Mouse (Mus musculus) heart, embryonic 13.5 days (tissue): ENCODE measurements around the gene Dppa3. TPM values are rescaled to one million over a fixed set of nuclear protein-coding genes. Genes with fewer than 3 reads are reported as not detected.

Experiments used
- ATAC-seq: fragments of 200-750 bp; cut with Nextera tagmentation; 2 replicates; pipeline ENCODE4 v1.8.0; 2017; ENCODE audit warnings: moderate TSS enrichment; ENCODE audit not compliant: insufficient number of reproducible peaks, low FRiP score, low TSS enrichment; ENCODE audit errors: extremely low read depth
- H3K27ac ChIP-seq: fragments of 300-500 bp; sonication (generic); replicated peaks from 2 replicates; pipeline ENCODE4 v1.5.1; 2015; ENCODE audit warnings: moderate library complexity, mild to moderate bottlenecking, inconsistent platforms
- H3K27me3 ChIP-seq: fragments of 300-500 bp; sonication (generic); replicated peaks from 2 replicates; pipeline ENCODE4 v1.6.1; 2015; ENCODE audit warnings: mild to moderate bottlenecking, inconsistent platforms
- H3K36me3 ChIP-seq: fragments of 300-500 bp; sonication (generic); 2 replicates; pipeline ENCODE4 v1.6.1; 2015; ENCODE audit warnings: mild to moderate bottlenecking, inconsistent platforms
- H3K4me1 ChIP-seq: fragments of 300-500 bp; sonication (generic); 2 replicates; pipeline ENCODE4 v1.6.1; 2015; ENCODE audit warnings: inconsistent platforms
- H3K4me2 ChIP-seq: fragments of 300-500 bp; sonication (generic); 2 replicates; pipeline ENCODE4 v1.6.1; 2015; ENCODE audit warnings: inconsistent platforms, mild to moderate bottlenecking, moderate library complexity
- H3K4me3 ChIP-seq: fragments of 300-500 bp; sonication (generic); 2 replicates; pipeline ENCODE4 v1.5.1; 2015; ENCODE audit warnings: moderate library complexity, mild to moderate bottlenecking, inconsistent platforms
- H3K9ac ChIP-seq: fragments of 300-500 bp; sonication (generic); 2 replicates; pipeline ENCODE4 v1.6.1; 2015; ENCODE audit warnings: inconsistent platforms, mild to moderate bottlenecking, moderate library complexity
- H3K9me3 ChIP-seq: fragments of 300-500 bp; sonication (generic); 2 replicates; pipeline ENCODE4 v1.6.1; 2016; ENCODE audit warnings: inconsistent platforms
- WGBS: fragments of 180-500 bp; shearing (Covaris S2); methylation state at CpG from one replicate; pipeline ENCODE4 v1.1.7; 2015; ENCODE audit warnings: mixed read lengths; 5-methylcytosine and 5-hydroxymethylcytosine counted together
- polyA plus RNA-seq: library from polyadenylated mRNA; unstranded; fragments of >200 nt; fragmentation: Nextera tagmentation; extraction: Ambion mirVana; gene quantifications from 2 replicates; pipeline ENCODE4 v1.2.1, GENCODE M21; 2015

Gene Dppa3
- polyA plus RNA-seq, result not detected in 2 replicates

DNA sequence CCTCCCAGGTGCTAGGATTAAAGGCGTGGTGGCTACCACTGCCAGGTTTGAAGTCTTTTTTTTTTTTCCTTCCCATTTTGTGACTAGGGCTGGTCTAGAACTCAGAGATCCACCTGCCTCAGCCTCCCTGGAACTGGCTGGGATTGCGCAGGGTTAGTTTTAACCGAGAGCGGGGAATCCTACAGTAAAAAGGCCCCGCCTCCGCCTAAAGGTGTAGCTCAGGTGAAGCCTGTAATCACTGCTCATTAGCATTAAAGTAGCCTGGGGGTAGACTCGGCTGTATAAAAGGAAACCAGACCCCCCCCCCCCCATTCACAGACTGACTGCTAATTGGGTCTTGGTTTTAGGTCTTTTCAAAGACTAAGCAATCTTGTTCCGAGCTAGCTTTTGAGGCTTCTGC is at the start of gene Dppa3:
TSS of gene Dppa3 (plus strand) at position 301 of the 400 bp plus-strand sequence.
- H3K4me3 ChIP-seq, result peak within 1 kb of the TSS; percentile 40

DNA sequence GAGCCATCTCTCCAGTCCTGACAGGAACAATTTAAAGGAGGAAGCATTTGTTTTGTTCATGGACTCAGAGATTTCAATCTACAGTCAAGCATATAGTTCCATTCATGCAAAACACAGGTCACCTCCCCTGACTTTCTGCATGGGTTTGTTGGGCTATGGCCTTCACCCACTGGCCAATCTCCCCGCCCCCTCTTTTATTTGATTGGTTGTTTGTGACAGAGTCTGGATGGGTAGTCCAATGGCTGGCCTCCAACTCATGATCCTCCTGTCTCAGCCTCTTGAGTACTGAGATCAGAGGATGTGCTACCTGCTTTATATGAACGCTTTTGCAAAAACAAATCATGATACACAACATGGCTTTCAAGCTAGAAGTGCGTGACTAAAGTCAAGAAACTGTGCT is 49.2 kb upstream of the Dppa3 start:
- Histone ChIP-seq H3K36me3 (no peaks in the 10 kb centered on the region), H3K9me3 (no peaks in the 10 kb centered on the region), H3K4me1 (no peaks in the 10 kb centered on the region; the same call in 1 of the 2 replicates), H3K4me3 (no peak overlapping the region), H3K27me3 (no peaks in the 10 kb centered on the region), H3K9ac (no peak overlapping the region), H3K27ac (no peak overlapping the region), H3K4me2 (no peak overlapping the region)
- no peak for ATAC-seq
- WGBS, result 77% methylated on average over 3 of the region's 3 CpGs

More for the DNA sequence above, at the start of gene Dppa3:
- H3K4me2 ChIP-seq, result peak within 1 kb of the TSS; percentile 65
- ATAC-seq, result no peak
- WGBS, result 74% methylated on average over 8 of the region's 8 CpGs
- H3K36me3 ChIP-seq, result no peaks in the 10 kb centered on the region
- no peak within 1 kb of the TSS for H3K27ac ChIP-seq
- H3K9ac ChIP-seq, result no peak within 1 kb of the TSS
- H3K9me3 ChIP-seq, result no peaks in the 10 kb centered on the region
- H3K4me1 ChIP-seq, result 0 out of 2 replicates have a peak, but pooled peaks cover 6% of the 10 kb centered on the region
- H3K27me3 ChIP-seq, result peaks cover 45% of the 10 kb centered on the region

DNA sequence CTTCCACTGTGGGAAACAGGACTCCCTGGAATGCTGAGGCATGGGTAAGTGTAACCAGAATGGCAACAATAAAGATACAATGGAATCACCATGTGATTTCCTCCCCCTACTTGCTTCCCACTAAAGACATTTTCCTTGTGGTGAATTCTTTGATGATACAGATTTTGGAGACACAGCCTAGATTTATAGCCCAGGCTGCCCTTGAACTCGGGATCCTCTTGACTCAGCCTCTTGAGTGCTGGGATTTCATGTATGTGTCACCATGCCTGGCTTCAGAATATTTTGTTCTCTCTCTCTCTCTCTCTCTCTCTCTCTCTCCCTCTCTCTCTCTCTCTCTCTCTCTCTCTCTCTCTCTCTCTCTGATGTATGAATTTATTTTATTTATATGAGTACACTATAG is 47.1 kb upstream of the Dppa3 start:
- WGBS, result 44% methylated on average over 1 of the region's 1 CpGs
- no peak for ATAC-seq
- H3K4me1 ChIP-seq, result no peaks in the 10 kb centered on the region
- no peak overlapping the region for H3K4me2 ChIP-seq
- no peak overlapping the region for H3K27ac ChIP-seq
- H3K27me3 ChIP-seq, result no peaks in the 10 kb centered on the region
- no peaks in the 10 kb centered on the region for H3K36me3 ChIP-seq
- no peak overlapping the region for H3K4me3 ChIP-seq
- no peaks in the 10 kb centered on the region for H3K9me3 ChIP-seq
- H3K9ac ChIP-seq, result no peak overlapping the region

DNA sequence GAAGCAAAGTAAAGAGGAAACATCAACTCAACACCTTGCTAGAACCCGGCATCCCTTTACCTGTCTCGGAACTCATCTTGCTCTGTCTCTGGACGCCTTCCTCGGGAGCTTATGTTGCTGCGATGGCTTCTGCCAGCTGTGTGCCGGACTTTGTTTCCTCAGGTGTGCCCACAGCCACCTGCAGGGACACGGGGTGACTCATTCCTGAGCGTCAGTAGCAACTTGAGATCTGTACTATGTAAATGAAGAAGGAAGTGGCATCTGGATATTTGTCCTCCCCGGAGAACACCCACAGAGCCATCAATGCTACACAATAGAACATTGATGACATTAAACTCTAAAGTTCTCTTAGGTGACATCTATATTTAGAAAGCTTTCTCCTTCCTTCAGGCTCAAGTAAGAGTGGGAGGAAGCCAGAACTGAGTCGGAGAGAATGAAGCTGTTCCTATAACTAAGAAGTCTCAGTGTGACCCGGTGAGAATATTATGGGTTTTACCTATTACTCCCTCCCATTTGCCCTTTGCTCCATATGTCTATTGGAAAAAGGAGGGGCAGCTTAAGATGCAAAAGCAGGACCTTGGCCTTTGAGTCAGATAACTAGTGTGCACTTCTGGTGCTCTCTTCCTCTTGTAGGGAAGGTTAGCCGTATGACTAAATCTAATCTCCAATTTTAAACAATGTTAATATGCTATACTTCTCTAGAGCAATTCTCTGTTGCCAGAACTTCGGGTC is 35.0 kb upstream of the Dppa3 start:
- H3K36me3 ChIP-seq, result no peaks in the 10 kb centered on the region
- no peaks in the 10 kb centered on the region for H3K4me1 ChIP-seq
- ATAC-seq, result no peak
- no peak overlapping the region for H3K4me2 ChIP-seq
- no peak overlapping the region for H3K4me3 ChIP-seq
- 79% methylated on average over 13 of the region's 13 CpGs for WGBS
- H3K27ac ChIP-seq, result no peak overlapping the region
- no peak overlapping the region for H3K9ac ChIP-seq
- no peaks in the 10 kb centered on the region for H3K9me3 ChIP-seq
- no peaks in the 10 kb centered on the region for H3K27me3 ChIP-seq

DNA sequence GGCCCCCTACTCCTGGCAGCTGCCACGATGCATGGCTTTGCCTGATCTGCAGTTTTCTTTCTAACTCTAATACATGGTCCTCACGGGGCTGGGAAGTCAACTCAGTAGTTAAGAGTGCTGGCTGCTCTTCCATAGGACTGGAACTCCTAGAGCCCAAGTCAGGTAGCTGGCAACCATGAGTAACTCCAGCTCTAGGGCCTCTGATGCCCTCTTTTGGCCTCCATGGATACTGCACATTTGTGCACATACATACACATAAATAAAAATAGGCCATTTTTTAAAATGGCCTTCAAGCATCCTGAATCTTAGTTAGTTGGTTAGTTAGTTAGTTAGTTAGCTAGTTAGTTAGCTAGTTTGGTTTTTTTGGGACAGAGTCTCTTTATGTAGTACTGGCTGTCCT is 33.3 kb upstream of the Dppa3 start:
- no peaks in the 10 kb centered on the region for H3K9me3 ChIP-seq
- H3K27me3 ChIP-seq, result no peaks in the 10 kb centered on the region
- H3K4me3 ChIP-seq, result no peak overlapping the region
- no peaks in the 10 kb centered on the region for H3K4me1 ChIP-seq
- H3K36me3 ChIP-seq, result no peaks in the 10 kb centered on the region
- H3K4me2 ChIP-seq, result no peak overlapping the region
- H3K27ac ChIP-seq, result no peak overlapping the region
- no peak for ATAC-seq
- H3K9ac ChIP-seq, result no peak overlapping the region
- 84% methylated on average over 2 of the region's 2 CpGs for WGBS

DNA sequence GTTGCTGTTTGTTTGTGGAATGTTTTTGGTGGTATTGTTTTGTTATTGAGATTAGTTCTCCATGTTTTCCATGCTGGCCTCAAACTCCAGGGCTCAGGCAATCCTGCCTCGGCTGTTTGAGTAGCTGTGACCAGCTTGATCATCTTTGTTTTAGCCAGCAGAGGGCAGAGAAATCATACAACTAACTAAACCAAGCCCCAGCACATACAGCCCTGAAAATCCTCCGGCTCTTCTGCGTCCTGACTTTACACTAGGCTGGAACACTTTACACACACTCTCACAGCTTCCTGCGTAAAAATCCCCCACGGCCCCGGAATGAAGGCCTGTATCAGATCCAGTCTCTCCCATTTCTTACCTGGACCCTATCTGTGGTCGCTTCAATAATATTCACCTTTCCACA is 30.6 kb upstream of the Dppa3 start:
- ATAC-seq, result no peak
- no peak overlapping the region for H3K4me3 ChIP-seq
- no peak overlapping the region for H3K9ac ChIP-seq
- no peaks in the 10 kb centered on the region for H3K36me3 ChIP-seq
- H3K9me3 ChIP-seq, result no peaks in the 10 kb centered on the region
- H3K4me2 ChIP-seq, result peak overlapping the region; percentile 42
- H3K27me3 ChIP-seq, result no peaks in the 10 kb centered on the region
- whole genome bisulfite sequencing, result 22% methylated on average over 7 of the region's 7 CpGs
- H3K27ac ChIP-seq, result no peak overlapping the region
- no peaks in the 10 kb centered on the region for H3K4me1 ChIP-seq

DNA sequence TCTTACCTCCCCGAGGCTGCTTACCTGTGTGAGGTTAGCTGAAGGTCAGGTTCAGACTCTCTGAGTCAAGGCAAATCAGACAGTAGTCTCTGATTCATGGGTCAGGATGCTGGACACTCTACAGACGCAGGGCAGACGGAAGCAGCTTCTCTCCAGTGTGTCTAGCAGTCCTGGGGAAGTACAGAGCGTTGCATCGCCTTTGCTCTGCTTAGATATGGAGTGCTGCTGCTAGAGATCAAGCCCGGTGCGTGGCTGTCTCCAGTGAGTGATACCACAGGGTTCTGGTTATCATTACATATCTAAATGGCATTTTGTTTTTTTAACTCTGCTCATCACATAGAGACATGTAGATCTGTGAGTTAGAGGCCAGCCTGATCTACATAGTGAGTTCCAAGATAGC is 29.6 kb upstream of the Dppa3 start:
- ATAC-seq, result no peak
- Histone ChIP-seq H3K36me3 (no peaks in the 10 kb centered on the region), H3K9me3 (no peaks in the 10 kb centered on the region), H3K27ac (no peak overlapping the region), H3K4me3 (no peak overlapping the region), H3K27me3 (no peaks in the 10 kb centered on the region), H3K4me1 (no peaks in the 10 kb centered on the region), H3K9ac (no peak overlapping the region), H3K4me2 (no peak overlapping the region)
- WGBS, result 54% methylated on average over 7 of the region's 7 CpGs

DNA sequence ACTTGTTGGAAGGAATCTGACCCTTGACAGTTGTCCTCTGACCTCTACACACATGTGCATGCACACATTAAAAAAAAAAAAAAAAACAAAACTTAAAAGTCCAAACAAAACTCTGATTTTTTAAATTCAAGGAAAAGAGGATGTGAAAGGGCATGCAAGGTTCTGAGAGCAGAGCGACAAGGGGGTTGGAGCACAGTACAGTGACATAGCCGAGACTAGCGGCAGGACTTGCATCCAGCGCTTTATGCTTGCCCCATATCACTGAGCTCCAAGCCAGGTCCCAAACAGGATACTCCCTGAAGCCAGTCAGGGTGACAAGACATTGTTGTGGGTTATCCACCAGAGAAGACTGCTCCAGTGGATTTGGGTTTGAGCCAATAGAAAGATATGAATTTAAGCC is 28.2 kb upstream of the Dppa3 start:
- H3K4me3 ChIP-seq, result no peak overlapping the region
- H3K9me3 ChIP-seq, result no peaks in the 10 kb centered on the region
- H3K27ac ChIP-seq, result no peak overlapping the region
- no peak for ATAC-seq
- H3K36me3 ChIP-seq, result no peaks in the 10 kb centered on the region
- no peaks in the 10 kb centered on the region for H3K27me3 ChIP-seq
- no peak overlapping the region for H3K9ac ChIP-seq
- H3K4me1 ChIP-seq, result no peaks in the 10 kb centered on the region
- WGBS, result 82% methylated on average over 4 of the region's 4 CpGs
- H3K4me2 ChIP-seq, result no peak overlapping the region

DNA sequence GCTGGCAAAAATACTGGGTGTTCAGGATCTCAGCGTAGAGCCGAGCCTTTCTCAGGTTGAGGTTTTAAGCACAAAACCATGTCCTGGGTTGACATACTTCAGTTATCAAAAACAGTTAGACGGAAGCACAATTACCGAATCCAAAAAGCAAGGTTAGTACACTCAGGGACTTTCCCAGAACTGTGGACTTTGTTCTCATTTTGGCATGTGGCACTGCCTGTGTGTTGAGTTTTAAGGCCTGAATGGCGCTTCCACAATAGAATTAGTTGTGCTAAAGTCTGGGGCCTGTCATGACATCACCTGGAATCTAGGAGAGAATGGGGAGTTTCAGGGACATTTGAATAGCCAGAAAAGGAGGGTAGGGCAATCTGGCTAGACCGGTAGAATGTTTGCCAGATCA is 27.8 kb upstream of the Dppa3 start:
- Histone ChIP-seq H3K9me3 (no peaks in the 10 kb centered on the region), H3K27me3 (no peaks in the 10 kb centered on the region), H3K4me1 (no peaks in the 10 kb centered on the region), H3K4me2 (no peak overlapping the region), H3K27ac (no peak overlapping the region), H3K9ac (no peak overlapping the region), H3K36me3 (no peaks in the 10 kb centered on the region), H3K4me3 (no peak overlapping the region)
- whole genome bisulfite sequencing, result 80% methylated on average over 6 of the region's 6 CpGs
- ATAC-seq, result no peak

DNA sequence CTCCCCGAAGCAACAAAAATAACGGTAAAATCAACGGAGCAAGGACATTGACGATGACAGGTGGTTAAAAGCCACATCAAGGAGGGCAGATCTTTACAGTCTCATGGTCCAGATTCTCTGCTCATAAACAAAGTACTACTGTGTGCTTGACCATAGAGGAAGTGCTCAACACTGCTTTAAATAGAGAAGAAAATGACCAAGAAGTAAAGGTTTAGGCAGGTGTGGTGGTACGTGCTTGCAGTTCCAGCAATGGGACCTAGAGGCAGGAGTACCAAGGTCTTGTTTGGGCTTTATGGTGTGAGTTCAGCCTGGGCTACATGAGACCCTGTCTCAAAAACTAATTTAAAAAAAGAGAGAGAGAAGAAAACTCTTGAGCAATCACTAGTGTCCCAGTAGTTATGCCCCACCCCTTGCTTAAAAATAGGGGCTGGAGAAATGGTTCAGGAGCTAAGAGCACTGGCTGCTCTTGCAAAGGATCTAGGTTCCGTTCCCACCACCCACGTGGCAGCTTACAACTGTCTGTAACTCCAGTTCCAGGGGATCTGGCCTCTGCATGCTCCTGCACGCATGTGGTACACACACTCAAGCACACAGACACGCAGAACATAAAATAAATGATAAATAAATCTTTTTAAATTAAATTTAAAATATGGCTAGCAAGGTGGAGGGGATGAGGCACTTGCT is 27.0 kb upstream of the Dppa3 start:
- no peak for ATAC-seq
- Histone ChIP-seq H3K9me3 (no peaks in the 10 kb centered on the region), H3K36me3 (no peaks in the 10 kb centered on the region), H3K9ac (no peak overlapping the region), H3K27me3 (no peaks in the 10 kb centered on the region), H3K4me1 (no peaks in the 10 kb centered on the region), H3K27ac (no peak overlapping the region), H3K4me3 (no peak overlapping the region), H3K4me2 (no peak overlapping the region)
- WGBS, result 85% methylated on average over 9 of the region's 9 CpGs

DNA sequence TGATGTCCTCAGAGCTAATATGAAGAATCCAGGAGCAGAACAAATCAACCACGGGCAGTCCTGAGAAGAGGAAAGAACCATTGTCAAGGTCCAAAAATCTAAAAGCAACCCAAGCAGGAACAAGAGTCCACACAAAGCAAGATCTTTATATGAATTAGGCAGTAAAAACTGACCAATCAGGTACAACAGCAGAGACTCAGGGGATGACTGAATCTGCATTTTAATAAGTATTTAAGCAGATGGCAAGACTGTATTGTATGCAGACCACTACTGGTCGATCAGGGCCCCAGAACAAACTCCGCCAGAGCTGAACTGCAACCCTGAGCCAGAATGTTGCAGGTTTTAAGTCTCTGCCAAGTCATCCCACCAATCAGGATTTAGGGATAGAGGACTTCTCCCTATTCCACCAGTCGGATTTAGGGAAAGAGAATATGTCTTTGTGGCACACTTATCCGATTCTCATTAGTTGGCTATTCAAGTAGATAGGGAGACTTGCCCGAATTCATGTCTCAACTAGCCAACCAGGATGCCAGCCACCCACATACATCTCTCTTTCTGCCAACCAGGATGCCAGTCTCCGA is 26.1 kb upstream of the Dppa3 start:
- Histone ChIP-seq H3K9me3 (no peaks in the 10 kb centered on the region), H3K4me3 (no peak overlapping the region), H3K27me3 (no peaks in the 10 kb centered on the region), H3K9ac (no peak overlapping the region), H3K4me2 (no peak overlapping the region), H3K4me1 (no peaks in the 10 kb centered on the region), H3K36me3 (no peaks in the 10 kb centered on the region), H3K27ac (no peak overlapping the region)
- 72% methylated on average over 7 of the region's 7 CpGs for WGBS
- ATAC-seq, result no peak
